Mouse (Mus musculus): Measurements from ENCODE around the gene Gpr37l1.
A peak's percentile ranks its signal among the peaks of the same experiment; 100 is the strongest.
"Not testable (repeated sequence)": the region's sequence is repeated elsewhere in the genome, so short reads cannot be mapped to it uniquely, and the experiment has no call there.

Gene Gpr37l1

DNA sequence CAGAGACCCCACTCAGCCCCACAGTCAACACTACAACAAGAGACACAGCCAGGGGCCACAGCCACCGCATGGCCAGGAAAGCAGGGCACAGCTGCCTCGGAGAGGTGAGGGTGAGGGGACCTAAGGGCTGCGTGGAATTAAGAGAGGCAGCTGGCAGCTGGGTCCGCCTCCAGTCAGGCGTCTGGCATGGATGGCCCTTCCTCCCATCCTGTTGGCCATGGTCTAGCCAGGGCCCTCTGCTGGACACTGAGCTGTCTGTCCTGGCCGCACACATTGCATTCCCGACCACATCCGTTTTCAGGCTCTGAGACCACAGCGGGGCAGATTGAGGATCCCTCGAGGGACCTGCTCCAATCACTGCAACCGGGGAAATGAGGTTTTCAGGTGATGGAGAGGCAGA lies at the start of gene Gpr37l1:
Gene Gpr37l1, minus strand, starts transcription at position 247 of the 400 bp plus-strand sequence.
- DNase-seq, result no peak

DNA sequence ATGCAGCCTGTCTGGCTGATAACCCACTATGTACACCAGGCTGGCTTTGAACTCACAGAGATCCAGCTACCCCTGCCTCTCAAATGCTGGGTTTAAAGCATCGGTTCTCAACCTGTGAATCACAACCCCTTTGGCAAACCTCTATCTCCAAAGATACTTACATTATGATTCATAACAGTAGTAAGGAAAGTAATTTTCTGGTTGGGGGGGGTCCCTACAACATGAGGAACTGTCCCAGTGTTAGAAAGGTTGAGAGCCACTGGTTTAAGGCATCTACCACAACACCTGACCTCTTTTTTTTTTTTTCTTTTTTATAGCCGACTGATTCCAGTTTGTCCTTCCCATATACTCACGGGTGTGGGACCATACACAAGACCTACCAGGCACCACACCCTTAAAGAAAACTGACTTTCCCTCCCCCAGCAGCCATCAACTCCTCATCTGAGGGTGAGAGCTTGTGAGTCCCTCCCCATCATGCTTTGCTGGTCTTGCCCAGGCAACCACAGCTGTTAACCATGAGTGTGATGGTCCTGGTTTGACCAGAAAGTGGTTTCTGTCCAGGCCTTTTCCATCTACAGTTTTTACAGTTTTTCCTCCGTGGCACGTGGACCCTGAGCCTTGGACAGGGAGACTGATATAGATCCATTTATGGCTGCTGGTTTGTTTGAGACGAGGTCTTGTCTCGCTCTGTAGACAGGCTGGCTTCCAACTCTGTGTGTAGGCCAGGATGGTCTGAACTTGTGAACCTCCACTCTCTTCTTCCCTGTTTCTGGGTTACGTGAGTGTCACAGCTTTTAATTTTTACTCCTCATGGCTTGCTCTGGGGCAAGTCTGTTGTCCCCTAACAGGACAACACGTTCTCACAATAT lies 46.5 kb upstream of the Gpr37l1 start:
- no peak for DNase-seq

DNA sequence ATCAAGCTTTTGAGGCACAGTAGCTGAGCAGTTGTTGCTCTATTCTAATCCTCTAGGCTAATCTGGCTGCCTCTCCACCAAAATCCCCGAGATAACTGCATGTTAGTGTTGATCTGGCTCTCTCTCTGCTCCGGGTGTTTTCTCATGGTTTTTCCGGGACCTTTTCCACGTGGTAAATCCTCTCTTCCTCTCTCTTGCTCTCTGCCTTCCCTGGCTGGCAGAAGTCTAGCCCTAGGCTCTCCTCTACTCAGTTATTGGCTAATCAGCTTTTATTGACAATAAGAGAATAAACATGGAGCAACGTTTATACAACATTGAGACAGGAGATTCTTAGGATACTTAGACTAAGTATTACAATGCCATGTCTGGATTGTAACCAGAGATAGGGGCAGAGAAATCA lies 42.9 kb upstream of the Gpr37l1 start:
- DNase-seq, result no peak

- DNase-seq, result no peak
Observed at GRCm38 (mm10) chr1:135208716-135209115, 41.2 kb upstream of the Gpr37l1 start.

GRCm38 (mm10) chr1:135206586-135207339 lies 39.3 kb upstream of the Gpr37l1 start:
- no peak for DNase-seq

DNA sequence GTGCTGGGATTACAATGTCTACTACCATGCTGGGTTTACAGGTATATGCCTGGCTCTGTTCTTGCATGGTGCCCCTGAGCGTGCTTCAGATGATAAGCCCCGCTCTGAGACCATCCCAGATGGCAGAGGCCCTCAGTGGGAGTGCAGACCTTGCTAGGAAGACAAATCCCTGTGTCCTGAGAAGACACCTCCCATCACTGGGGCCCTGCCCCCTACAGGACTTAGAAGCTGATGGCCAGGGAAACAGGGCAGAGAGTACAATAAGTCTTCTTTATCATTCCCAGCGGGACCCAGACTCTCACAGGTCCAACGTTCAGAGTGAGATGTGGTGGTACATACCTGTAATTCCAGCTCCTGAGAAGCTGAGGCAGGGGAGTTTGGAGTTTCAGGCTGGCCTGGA lies 37.8 kb upstream of the Gpr37l1 start:
- no peak for DNase-seq

DNA sequence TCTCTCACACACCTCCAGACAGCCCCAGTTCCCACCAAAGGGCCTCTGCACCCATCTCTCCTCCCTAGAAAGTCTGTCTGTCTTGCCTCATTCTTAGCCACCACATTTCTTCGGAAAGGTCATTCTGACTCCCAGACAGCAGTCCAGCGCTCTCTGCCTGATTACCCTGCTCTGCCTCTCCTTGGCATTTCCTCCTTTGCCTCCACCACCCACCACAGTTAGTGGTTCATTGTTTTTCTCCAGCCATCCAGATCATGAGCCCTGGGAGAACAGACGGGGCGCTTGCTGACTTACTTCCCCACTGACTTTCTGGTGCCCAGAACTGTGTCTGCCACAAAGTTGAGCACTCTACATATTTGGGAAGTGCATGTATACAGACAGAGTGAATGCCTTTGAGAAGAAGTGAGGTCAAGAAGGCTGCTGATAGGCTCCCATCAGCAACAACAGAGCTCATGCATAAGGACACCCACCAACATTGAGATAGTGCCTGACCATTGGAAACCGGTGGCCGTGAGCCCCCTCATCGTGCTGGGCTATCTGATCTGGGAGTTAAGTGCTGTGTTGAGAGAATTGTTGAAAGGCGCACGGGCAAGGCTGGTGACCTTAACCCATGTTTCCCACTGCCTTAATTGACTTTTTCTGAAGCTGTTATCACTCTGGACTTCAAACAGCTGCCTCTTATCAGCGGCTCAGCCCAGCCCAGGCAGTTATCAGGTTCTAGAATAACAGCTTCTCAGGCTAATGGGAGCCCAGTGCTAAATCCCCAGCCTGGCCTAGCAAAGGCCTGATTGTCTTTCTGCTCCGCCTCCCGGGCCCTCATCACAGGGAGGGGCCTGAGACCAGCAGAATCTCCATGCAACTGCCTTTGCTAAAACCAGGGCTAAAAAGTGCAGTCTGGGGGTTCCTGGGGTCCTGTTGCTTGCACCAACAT lies 37.0 kb upstream of the Gpr37l1 start:
- DNase-seq, result no peak

- DNase-seq, result no peak
Observed at GRCm38 (mm10) chr1:135200400-135200799, 32.9 kb upstream of the Gpr37l1 start.

DNA sequence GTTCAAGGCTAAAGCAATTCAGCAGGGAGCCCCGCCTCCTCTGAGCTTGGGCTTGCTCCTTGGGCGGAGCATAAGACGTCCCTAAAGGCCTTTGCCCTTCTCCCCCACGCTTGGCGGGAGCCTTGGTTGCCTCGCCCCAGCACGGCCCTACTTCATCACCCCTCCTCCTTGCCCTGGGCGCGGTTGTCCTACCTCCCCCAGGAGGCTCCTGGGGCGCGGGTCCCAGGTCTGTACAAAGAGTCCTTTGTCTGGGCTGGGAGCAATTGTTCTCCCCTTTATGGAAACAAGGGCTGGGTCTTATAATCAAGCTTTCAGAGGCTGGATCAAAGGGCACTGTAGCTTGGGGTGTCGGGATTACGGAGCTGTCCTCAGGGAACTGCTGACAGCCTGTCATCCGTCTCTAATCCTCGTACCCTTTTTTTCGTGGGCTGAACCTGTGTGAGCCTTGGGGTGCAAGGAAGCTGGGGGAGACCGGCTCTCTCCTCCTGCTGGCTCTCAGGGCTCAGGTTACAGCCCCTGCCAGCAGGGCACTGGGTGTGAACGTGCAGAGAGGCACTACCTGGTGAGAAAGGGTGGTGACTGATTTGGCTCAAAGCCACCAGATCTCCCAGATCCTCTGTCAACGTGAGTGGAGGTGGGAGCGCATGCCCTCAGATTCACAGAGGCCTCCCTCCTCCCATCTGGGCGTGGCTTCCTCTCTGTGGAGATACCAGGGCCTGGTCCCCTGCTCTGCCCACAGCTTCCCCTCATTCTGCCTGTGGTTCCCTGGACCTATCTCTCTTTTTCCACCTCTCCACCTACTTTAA lies 31.7 kb upstream of the Gpr37l1 start:
- DNase-seq, result peak; percentile 62

DNA sequence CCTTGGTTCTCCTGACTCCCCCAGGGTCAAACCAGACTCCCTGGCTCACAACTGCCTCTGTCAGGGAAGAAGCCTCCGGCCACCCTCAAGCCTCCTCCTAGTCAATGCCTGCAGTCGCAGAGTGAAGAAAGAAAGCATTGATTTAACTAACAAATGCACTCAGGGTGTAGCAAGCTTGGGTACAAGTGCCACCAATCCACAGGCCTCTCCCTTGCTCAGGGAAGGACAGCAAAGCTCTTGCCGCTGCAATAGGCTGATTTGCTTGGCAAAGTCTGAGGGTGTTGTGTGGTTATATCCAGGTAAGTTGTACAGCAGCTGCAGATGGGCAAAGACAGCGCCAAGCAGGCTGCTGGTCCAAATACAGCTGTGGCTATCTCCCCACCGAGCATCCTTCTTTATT lies 30.9 kb upstream of the Gpr37l1 start:
- no peak for DNase-seq

GRCm38 (mm10) chr1:135195907-135196440 lies 28.5 kb upstream of the Gpr37l1 start:
- DNase-seq, result peak; percentile 53

DNA sequence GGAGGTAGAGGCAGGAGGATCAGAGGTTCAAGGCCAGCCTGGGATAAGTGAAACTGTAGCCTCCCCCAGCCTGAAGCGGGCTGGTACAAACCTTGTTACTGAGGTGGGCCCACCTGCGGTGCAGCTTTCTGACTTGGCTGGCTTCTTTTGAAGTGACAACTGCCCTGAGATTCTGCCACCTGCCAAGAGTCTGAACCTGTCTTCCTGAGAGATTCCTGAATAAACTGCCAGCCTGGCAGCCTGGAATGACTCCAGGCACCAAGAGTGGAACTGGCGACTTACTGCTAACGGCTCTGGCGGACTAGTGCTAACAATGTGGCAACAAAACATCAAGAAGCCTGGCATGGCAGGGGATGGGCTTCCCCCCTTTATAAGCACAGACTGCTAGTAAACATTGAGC lies 26.9 kb upstream of the Gpr37l1 start:
- not testable (repeated sequence) for DNase-seq

- DNase-seq, result no peak
Observed at GRCm38 (mm10) chr1:135189186-135189585, 21.7 kb upstream of the Gpr37l1 start.

DNA sequence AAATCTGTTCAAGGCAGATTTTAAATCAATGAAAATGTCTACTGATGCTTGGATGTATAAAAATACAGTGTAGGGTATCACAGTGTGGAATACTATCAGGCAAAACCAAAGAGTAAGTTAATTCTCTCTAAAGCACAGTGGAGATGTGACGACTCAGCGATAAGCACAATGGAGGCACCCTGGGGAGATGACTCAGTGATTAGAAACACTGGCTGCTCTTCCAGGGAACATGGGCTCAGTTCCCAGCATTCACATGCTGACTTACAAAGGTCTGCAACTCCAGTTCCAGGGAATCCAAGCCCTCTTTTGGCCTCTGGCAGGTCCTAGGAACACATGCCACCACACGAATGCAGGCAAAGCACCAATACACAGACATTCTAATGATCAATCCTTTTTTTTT lies 20.7 kb upstream of the Gpr37l1 start:
- no peak for DNase-seq

GRCm38 (mm10) chr1:135187016-135187415 lies 19.5 kb upstream of the Gpr37l1 start:
- DNase-seq, result not testable (repeated sequence)

DNA sequence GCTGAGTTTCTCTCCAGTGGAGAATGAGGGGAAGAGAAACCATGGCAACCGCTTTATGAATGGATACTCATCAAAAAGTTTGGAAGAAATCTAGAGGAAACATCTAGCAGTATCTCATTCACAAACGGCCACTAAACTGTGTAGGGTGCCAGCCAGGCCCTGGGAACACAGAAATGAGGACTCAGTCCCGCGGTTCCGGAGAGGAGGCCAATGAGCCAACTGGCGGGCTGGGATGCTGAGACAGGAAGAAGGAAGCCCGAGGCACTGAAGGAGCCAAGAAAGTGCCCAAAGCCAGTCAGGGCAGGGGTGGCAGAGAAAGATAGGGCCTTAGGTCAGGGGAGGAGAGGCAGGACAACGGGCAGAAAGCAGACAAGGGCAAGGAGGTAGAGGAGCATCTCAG lies 18.9 kb upstream of the Gpr37l1 start:
- DNase-seq, result no peak

DNA sequence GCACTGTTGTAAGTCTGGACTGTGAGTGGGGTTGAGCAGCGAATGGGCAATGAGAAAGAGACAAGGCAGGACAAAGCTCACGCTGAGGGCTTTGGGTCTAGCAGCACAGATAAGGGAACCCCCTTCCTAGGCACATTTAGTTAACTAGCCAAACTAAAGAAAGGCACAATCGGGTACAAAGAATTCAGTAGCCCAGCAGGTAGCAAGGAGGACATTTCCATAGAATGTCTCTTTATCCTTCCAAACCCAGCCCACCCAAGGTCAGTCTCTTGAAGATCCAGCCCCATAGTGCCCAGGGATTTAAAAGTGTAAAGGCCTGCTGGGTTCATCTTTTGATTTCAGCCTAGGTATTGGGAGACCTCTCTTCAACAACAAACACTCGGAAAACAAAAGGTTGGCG lies 18.5 kb upstream of the Gpr37l1 start:
- DNase-seq, result no peak

GRCm38 (mm10) chr1:135183941-135184570 lies 16.6 kb upstream of the Gpr37l1 start:
- DNase-seq, result no peak

- DNase-seq, result no peak
Observed at GRCm38 (mm10) chr1:135183448-135183847, 16.0 kb upstream of the Gpr37l1 start.

GRCm38 (mm10) chr1:135182975-135183374 lies 15.5 kb upstream of the Gpr37l1 start:
- no peak for DNase-seq

DNA sequence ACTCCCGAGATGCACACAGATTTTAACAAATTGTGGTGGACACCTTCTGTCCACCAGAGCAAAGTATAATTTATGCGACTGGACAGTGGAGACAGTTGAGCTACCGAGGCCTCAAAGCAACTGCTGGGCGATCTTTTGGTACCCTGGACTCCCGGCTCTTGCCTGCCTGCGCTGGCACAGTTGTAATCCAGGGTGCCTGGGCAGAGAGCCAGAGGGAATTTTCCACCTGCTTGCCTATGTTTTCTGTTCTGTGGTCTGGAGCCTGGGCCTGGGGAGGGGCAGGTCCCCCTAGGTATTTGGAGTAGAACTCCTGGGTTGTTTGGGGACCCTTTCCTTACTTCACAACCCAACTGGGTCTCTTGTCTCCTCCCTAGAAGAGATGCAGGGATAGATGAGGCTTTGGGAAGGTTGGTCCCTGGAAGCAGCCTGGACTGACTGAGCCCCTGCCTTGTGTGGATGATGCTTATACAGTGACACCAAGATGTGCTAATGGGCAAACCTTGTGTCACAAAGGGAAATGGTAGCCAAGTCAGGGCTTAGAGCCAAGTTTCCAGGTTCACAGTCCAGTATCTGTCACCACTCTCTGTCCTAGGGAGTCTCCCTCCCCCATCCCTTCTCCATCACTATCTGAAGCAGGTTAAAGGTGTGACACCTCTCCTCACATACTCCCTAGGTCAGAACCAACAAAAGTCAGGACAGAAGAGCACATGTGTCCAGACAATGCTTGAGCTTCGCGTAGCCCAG lies 14.6 kb upstream of the Gpr37l1 start:
- peak; percentile 85 for DNase-seq

Data from kidney, adult 11 months (tissue).